Mouse (Mus musculus) erythroblast, embryonic 14.5 days (primary cell): ENCODE data around the gene Cacna1d.

Source experiments
- GATA1 ChIP-seq: IDR thresholded peaks from 2 replicates; pipeline ENCODE4 v1.6.1; 2012; ENCODE audit warnings: low read length, inconsistent platforms, mixed read lengths
- TAL1 ChIP-seq: IDR thresholded peaks from 3 replicates; pipeline ENCODE4 v1.6.1; 2012; ENCODE audit warnings: low read length, inconsistent platforms, mixed read lengths

DNA sequence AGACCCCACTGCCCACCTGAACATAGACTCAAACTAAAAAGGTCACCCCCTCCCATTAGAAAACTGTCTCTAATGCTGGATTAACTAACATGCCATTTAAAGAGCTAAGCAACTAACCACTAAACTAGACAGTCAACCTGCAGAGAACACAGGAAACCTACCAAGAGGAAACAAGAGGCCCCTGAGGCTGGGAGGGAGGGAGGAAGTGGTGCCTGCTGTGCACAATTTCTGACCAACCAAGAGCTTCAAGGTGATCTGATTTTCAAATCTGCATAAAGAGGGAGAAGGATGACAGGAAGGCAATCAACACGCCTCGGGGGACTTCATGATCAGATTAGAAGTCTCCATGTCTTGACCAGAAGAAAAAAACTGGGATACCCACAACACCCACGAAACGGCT is 241.7 kb downstream of the Cacna1d start:
- TF ChIP-seq GATA1 (no peak), TAL1 (no peak)
